Mouse (Mus musculus) MEL (cell line): ENCODE data around the gene 6030498E09Rik. TPM values are rescaled to one million over a fixed set of nuclear protein-coding genes. Genes with fewer than 3 reads are reported as not detected.

Experiments used
- DNase-seq: peaks from one replicate; pipeline ENCODE4 v3.0.0; 2011; ENCODE audit warnings: low read depth, low spot score
- H3K27ac ChIP-seq: 2 replicates; pipeline ENCODE4 v1.5.1; 2012; ENCODE audit warnings: low read depth, mild to moderate bottlenecking, control low read depth, low read length, moderate library complexity; ENCODE audit not compliant: control insufficient read depth
- H3K27me3 ChIP-seq, 2 experiments: fragments of 150-350 bp in 1 of 2; sonication (generic) in 1 of 2; 2 replicates each; pipeline ENCODE4 v1.6.1; 2012; ENCODE audit warnings: low read length in 2 of 2, mild to moderate bottlenecking in 2 of 2, improper control_type of control experiment in 1 of 2, moderate library complexity in 1 of 2; ENCODE audit not compliant: insufficient read depth in 2 of 2, control insufficient read depth in 1 of 2
- H3K36me3 ChIP-seq, 2 experiments: 2 replicates each; pipeline ENCODE4 v1.6.1; 2012 to 2014; ENCODE audit warnings: low read length in 2 of 2, improper control_type of control experiment in 1 of 2, inconsistent platforms in 1 of 2, mild to moderate bottlenecking in 1 of 2; ENCODE audit not compliant: insufficient read depth in 2 of 2, control insufficient read depth in 1 of 2
- H3K4me1 ChIP-seq, 2 experiments: fragments of 150-350 bp in 1 of 2; sonication (generic) in 1 of 2; 2 replicates each; pipeline ENCODE4 v1.6.1; 2012; ENCODE audit warnings: low read length in 2 of 2, improper control_type of control experiment in 1 of 2, mild to moderate bottlenecking in 1 of 2; ENCODE audit not compliant: insufficient read depth in 2 of 2, control insufficient read depth in 1 of 2
- H3K4me3 ChIP-seq, 2 experiments: fragments of 150-350 bp in 1 of 2; sonication (generic) in 1 of 2; 2 replicates each; pipeline ENCODE4 v1.5.1; 2012; ENCODE audit warnings: low read depth in 2 of 2, low read length in 2 of 2, mild to moderate bottlenecking in 2 of 2, moderate library complexity in 2 of 2, control low read depth in 1 of 2, improper control_type of control experiment in 1 of 2; ENCODE audit not compliant: control insufficient read depth in 1 of 2, insufficient read depth in 1 of 2
- H3K79me2 ChIP-seq: 2 replicates; pipeline ENCODE4 v1.6.1; 2012; ENCODE audit warnings: mild to moderate bottlenecking, low read length, moderate library complexity; ENCODE audit not compliant: control insufficient read depth, poor library complexity, insufficient read depth
- H3K9ac ChIP-seq: 2 replicates; pipeline ENCODE4 v1.6.1; 2012; ENCODE audit warnings: low read depth, mild to moderate bottlenecking, control low read depth, low read length, moderate library complexity; ENCODE audit not compliant: control insufficient read depth, poor library complexity, severe bottlenecking
- H3K9me3 ChIP-seq: fragments of 150-350 bp; sonication (generic); replicated peaks from 2 replicates; pipeline ENCODE4 v1.6.1; 2012; ENCODE audit warnings: mild to moderate bottlenecking, low read length, improper control_type of control experiment, moderate library complexity; ENCODE audit not compliant: insufficient read depth
- BHLHE40 ChIP-seq: IDR thresholded peaks from 2 replicates; pipeline ENCODE4 v1.6.1; 2012; ENCODE audit warnings: low read depth, mild to moderate bottlenecking, inconsistent platforms, low read length, improper control_type of control experiment, borderline replicate concordance
- CHD1 ChIP-seq: IDR thresholded peaks from 2 replicates; pipeline ENCODE4 v1.6.1; 2012; ENCODE audit warnings: low read depth, mild to moderate bottlenecking, inconsistent platforms, low read length, improper control_type of control experiment
- CHD2 ChIP-seq: IDR thresholded peaks from 2 replicates; pipeline ENCODE4 v1.6.1; 2011; ENCODE audit warnings: low read length, improper control_type of control experiment
- CTCF ChIP-seq, 3 experiments: IDR thresholded peaks in 2 of 3; conservative IDR thresholded peaks in 1 of 3; 2 replicates each; pipeline ENCODE4 v1.5.1; 2011 to 2012; ENCODE audit warnings: low read length in 3 of 3, low read depth in 2 of 3, mild to moderate bottlenecking in 2 of 3, improper control_type of control experiment in 1 of 3, inconsistent platforms in 1 of 3, mixed read lengths in 1 of 3, moderate library complexity in 1 of 3; ENCODE audit not compliant: control insufficient read depth in 1 of 3, insufficient read depth in 1 of 3, poor library complexity in 1 of 3, severe bottlenecking in 1 of 3
- E2F4 ChIP-seq: IDR thresholded peaks from 2 replicates; pipeline ENCODE4 v1.6.1; 2011; ENCODE audit warnings: low read depth, low read length, improper control_type of control experiment, borderline replicate concordance
- ELF1 ChIP-seq: IDR thresholded peaks from 2 replicates; pipeline ENCODE4 v1.6.1; 2014; ENCODE audit warnings: low read depth, mild to moderate bottlenecking, inconsistent platforms, low read length, improper control_type of control experiment, moderate library complexity
- EP300 ChIP-seq, 2 experiments: IDR thresholded peaks; 2 replicates each; pipeline ENCODE4 v1.6.1; 2011; ENCODE audit warnings: improper control_type of control experiment in 2 of 2, low read length in 2 of 2, low read depth in 1 of 2, mild to moderate bottlenecking in 1 of 2
- GABPA ChIP-seq: IDR thresholded peaks from 2 replicates; pipeline ENCODE4 v1.6.1; 2012; ENCODE audit warnings: low read depth, mild to moderate bottlenecking, inconsistent platforms, low read length, improper control_type of control experiment, moderate library complexity
- GATA1 ChIP-seq: IDR thresholded peaks from 2 replicates; pipeline ENCODE4 v1.6.1; 2011; ENCODE audit warnings: low read depth, low read length, improper control_type of control experiment
- MAFK ChIP-seq: IDR thresholded peaks from 2 replicates; pipeline ENCODE4 v1.6.1; 2011; ENCODE audit warnings: low read depth, mild to moderate bottlenecking, low read length, improper control_type of control experiment, borderline replicate concordance
- MAX ChIP-seq: IDR thresholded peaks from 2 replicates; pipeline ENCODE4 v1.6.1; 2011; ENCODE audit warnings: low read length, improper control_type of control experiment
- MYC ChIP-seq: IDR thresholded peaks from 2 replicates; pipeline ENCODE4 v1.6.1; 2011; ENCODE audit warnings: low read depth, mild to moderate bottlenecking, low read length, improper control_type of control experiment, moderate library complexity
- NRF1 ChIP-seq: IDR thresholded peaks from 2 replicates; pipeline ENCODE4 v1.6.1; 2014; ENCODE audit warnings: low read depth, mild to moderate bottlenecking, inconsistent platforms, low read length, improper control_type of control experiment, moderate library complexity; ENCODE audit not compliant: poor library complexity, insufficient read depth, severe bottlenecking
- POLR2AphosphoS2 ChIP-seq: IDR thresholded peaks from 2 replicates; pipeline ENCODE4 v1.6.1; 2011; ENCODE audit warnings: low read length, improper control_type of control experiment
- POLR2AphosphoS5 ChIP-seq: IDR thresholded peaks from 2 replicates; pipeline ENCODE4 v1.6.1; 2012; ENCODE audit warnings: low read depth, borderline replicate concordance, mild to moderate bottlenecking, inconsistent platforms, low read length, moderate library complexity, mixed read lengths
- RCOR1 ChIP-seq: IDR thresholded peaks from 2 replicates; pipeline ENCODE4 v1.6.1; 2012; ENCODE audit warnings: low read depth, mild to moderate bottlenecking, inconsistent platforms, low read length, improper control_type of control experiment
- SIN3A ChIP-seq: IDR thresholded peaks from 2 replicates; pipeline ENCODE4 v1.6.1; 2012; ENCODE audit warnings: low read length, improper control_type of control experiment, inconsistent platforms
- SMC3 ChIP-seq: IDR thresholded peaks from 2 replicates; pipeline ENCODE4 v1.6.1; 2011; ENCODE audit warnings: low read depth, low read length, improper control_type of control experiment
- UBTF ChIP-seq: IDR thresholded peaks from 2 replicates; pipeline ENCODE4 v1.6.1; 2012; ENCODE audit warnings: low read depth, mild to moderate bottlenecking, inconsistent platforms, low read length, improper control_type of control experiment, moderate library complexity, borderline replicate concordance; ENCODE audit not compliant: insufficient read depth
- USF1 ChIP-seq: IDR thresholded peaks from 2 replicates; pipeline ENCODE4 v1.6.1; 2014; ENCODE audit warnings: low read depth, mild to moderate bottlenecking, inconsistent platforms, low read length, improper control_type of control experiment, moderate library complexity
- USF2 ChIP-seq, 2 experiments: IDR thresholded peaks; 2 replicates each; pipeline ENCODE4 v1.6.1; 2011 to 2012; ENCODE audit warnings: improper control_type of control experiment in 2 of 2, low read length in 2 of 2, borderline replicate concordance in 1 of 2, inconsistent platforms in 1 of 2, low read depth in 1 of 2, mild to moderate bottlenecking in 1 of 2; ENCODE audit not compliant: insufficient read depth in 1 of 2
- ZC3H11A ChIP-seq: IDR thresholded peaks from 2 replicates; pipeline ENCODE4 v1.6.1; 2012; ENCODE audit warnings: low read depth, mild to moderate bottlenecking, inconsistent platforms, low read length, improper control_type of control experiment
- ZMIZ1 ChIP-seq: IDR thresholded peaks from 2 replicates; pipeline ENCODE4 v1.6.1; 2012; ENCODE audit warnings: low read depth, mild to moderate bottlenecking, inconsistent platforms, low read length, improper control_type of control experiment, moderate library complexity
- ZNF384 ChIP-seq: IDR thresholded peaks from 2 replicates; pipeline ENCODE4 v1.6.1; 2012; ENCODE audit warnings: low read depth, mild to moderate bottlenecking, inconsistent platforms, low read length, improper control_type of control experiment
- polyA plus RNA-seq, 2 experiments: library from polyadenylated mRNA; stranded (reverse) in 1 of 2; unstranded in 1 of 2; fragments of >175 nt in 1 of 2; fragments of >200 nt in 1 of 2; gene quantifications; 2 replicates each; pipeline versions ENCODE4 v1.2.1 to v1.2.4; 2012; ENCODE audit warnings: low replicate concordance in 2 of 2, low read depth in 1 of 2; ENCODE audit not compliant: insufficient read length in 2 of 2, insufficient read depth in 1 of 2, missing spikeins in 1 of 2
- total RNA-seq: library from RNA; depleted of rRNA; stranded (reverse); fragments of 300-350 nt; gene quantifications from 2 replicates; pipeline ENCODE4 v1.2.3, GENCODE M21; 2012

Gene 6030498E09Rik
- total and polyA plus RNA-seq, 3 experiments = not detected

GRCm38 (mm10) chrX:38771886-38772285, 585 bp upstream of the 6030498E09Rik start:
- peak; percentile 9 for DNase-seq
- Histone ChIP-seq H3K4me3 (no peak overlapping the region), H3K27ac (no peak overlapping the region), H3K9ac (no peak overlapping the region), H3K79me2 (no peaks in the 10 kb centered on the region), H3K9me3 (no peaks in the 10 kb centered on the region), H3K4me1 (no peaks in the 10 kb centered on the region), H3K27me3 (no peaks in the 10 kb centered on the region), H3K36me3 (no peaks in the 10 kb centered on the region)
- TF ChIP-seq ZMIZ1 (no peak), USF1 (no peak), BHLHE40 (no peak), MAFK (no peak), CTCF (IDR thresholded peaks at IDR 0.05 in 2 of 3, conservative IDR thresholded peaks at IDR 0.05 in 1 of 3; ENCODE audit: control insufficient read depth in 1 of 3, insufficient read depth in 1 of 3, low read depth in 2 of 3, low read length in 3 of 3, poor library complexity in 1 of 3, severe bottlenecking in 1 of 3) (peak in 1 of 3 experiments; percentile 21; a peak in 1 of 6 replicates), ELF1 (no peak), MYC (no peak), SMC3 (0 out of 2 replicates have a peak, but pooled peaks have one; percentile 20), ZNF384 (no peak)

- TF ChIP-seq ZC3H11A = no peak
- TF ChIP-seq CHD2 = no peak
- TF ChIP-seq GABPA = no peak
- no peak for TF ChIP-seq POLR2AphosphoS2
- no peaks in the 10 kb centered on the region for H3K79me2 ChIP-seq
Measured at GRCm38 (mm10) chrX:38794373-38794772, 21.9 kb downstream of the 6030498E09Rik start.

GRCm38 (mm10) chrX:38813934-38814333, 41.5 kb downstream of the 6030498E09Rik start:
- H3K36me3 ChIP-seq = no peaks in the 10 kb centered on the region
- TF ChIP-seq CTCF (IDR thresholded peaks at IDR 0.05 in 2 of 3, conservative IDR thresholded peaks at IDR 0.05 in 1 of 3; ENCODE audit: control insufficient read depth in 1 of 3, insufficient read depth in 1 of 3, low read depth in 2 of 3, low read length in 3 of 3, poor library complexity in 1 of 3, severe bottlenecking in 1 of 3) (no peak), NRF1 (no peak), RCOR1 (no peak), USF2 (IDR thresholded peaks at IDR 0.05; ENCODE audit: borderline replicate concordance in 1 of 2, insufficient read depth in 1 of 2, low read depth in 1 of 2, low read length in 2 of 2) (no peak), POLR2AphosphoS5 (no peak), MAX (no peak), BHLHE40 (no peak), E2F4 (no peak), SIN3A (no peak), MYC (no peak), GATA1 (no peak), UBTF (no peak), CHD1 (no peak), EP300 (IDR thresholded peaks at IDR 0.05; ENCODE audit: low read depth in 1 of 2, low read length in 2 of 2) (no peak)
- no peaks in the 10 kb centered on the region for H3K4me1 ChIP-seq
- H3K79me2 ChIP-seq = no peaks in the 10 kb centered on the region
- H3K27ac ChIP-seq = no peak overlapping the region
- no peak overlapping the region for H3K9ac ChIP-seq
- no peaks in the 10 kb centered on the region for H3K9me3 ChIP-seq
- H3K4me3 ChIP-seq = no peak overlapping the region
- no peak for DNase-seq
- no peaks in the 10 kb centered on the region for H3K27me3 ChIP-seq

More at GRCm38 (mm10) chrX:38794373-38794772, 21.9 kb downstream of the 6030498E09Rik start:
- no peak overlapping the region for H3K4me3 ChIP-seq
- H3K9me3 ChIP-seq = no peaks in the 10 kb centered on the region
- no peak for DNase-seq
- no peaks in the 10 kb centered on the region for H3K27me3 ChIP-seq
- H3K9ac ChIP-seq = no peak overlapping the region
- no peaks in the 10 kb centered on the region for H3K4me1 ChIP-seq
- no peaks in the 10 kb centered on the region for H3K36me3 ChIP-seq
- no peak overlapping the region for H3K27ac ChIP-seq
